Mouse (Mus musculus): Measurements from ENCODE around the gene Pigo.

Gene Pigo

GRCm38 (mm10) chr4:43037860-43038566 lies 12.4 kb upstream of the Pigo start:
- DNase-seq (ENCODE audit: low read depth, low spot score), result no peak

GRCm38 (mm10) chr4:43036356-43036755 lies 10.7 kb upstream of the Pigo start:
- DNase-seq (ENCODE audit: low read depth, low spot score), result no peak

- no peak for DNase-seq (ENCODE audit: low read depth, low spot score)
Observed at GRCm38 (mm10) chr4:43035851-43036250, 10.2 kb upstream of the Pigo start.

- DNase-seq (ENCODE audit: low read depth, low spot score), result no peak
Observed at GRCm38 (mm10) chr4:43033481-43033880, 7.9 kb upstream of the Pigo start.

- no peak for DNase-seq (ENCODE audit: low read depth, low spot score)
Observed at GRCm38 (mm10) chr4:43032501-43032900, 6.9 kb upstream of the Pigo start.

- peak; percentile 92 for DNase-seq (ENCODE audit: low read depth, low spot score)
Observed at GRCm38 (mm10) chr4:43031237-43031995, 5.8 kb upstream of the Pigo start, which contains the start of gene Stoml2. TSS of gene Stoml2 (minus strand) at chr4:43031710.

- peak; percentile 46 for DNase-seq (ENCODE audit: low read depth, low spot score)
Observed at GRCm38 (mm10) chr4:43030780-43031230, 5.2 kb upstream of the Pigo start.

GRCm38 (mm10) chr4:43030352-43030751 lies 4.7 kb upstream of the Pigo start:
- DNase-seq (ENCODE audit: low read depth, low spot score), result no peak

- DNase-seq (ENCODE audit: low read depth, low spot score), result no peak
Observed at GRCm38 (mm10) chr4:43029749-43030148, 4.1 kb upstream of the Pigo start.

- DNase-seq (ENCODE audit: low read depth, low spot score), result no peak
Observed at GRCm38 (mm10) chr4:43029121-43029520, 3.5 kb upstream of the Pigo start.

- no peak for DNase-seq (ENCODE audit: low read depth, low spot score)
Observed at GRCm38 (mm10) chr4:43024673-43025072, 946 bp downstream of the Pigo start.

- no peak for DNase-seq (ENCODE audit: low read depth, low spot score)
Observed at GRCm38 (mm10) chr4:43021341-43021740, 4.3 kb downstream of the Pigo start.

GRCm38 (mm10) chr4:43020876-43021275 lies 4.7 kb downstream of the Pigo start:
- no peak for DNase-seq (ENCODE audit: low read depth, low spot score)

GRCm38 (mm10) chr4:43019641-43020465 lies 5.8 kb downstream of the Pigo start:
- no peak for DNase-seq (ENCODE audit: low read depth, low spot score)

GRCm38 (mm10) chr4:43019176-43019575 lies 6.4 kb downstream of the Pigo start:
- no peak for DNase-seq (ENCODE audit: low read depth, low spot score)

- DNase-seq (ENCODE audit: low read depth, low spot score), result no peak
Observed at GRCm38 (mm10) chr4:43018156-43018555, 7.5 kb downstream of the Pigo start.

GRCm38 (mm10) chr4:43012091-43012490 lies 13.5 kb downstream of the Pigo start:
- DNase-seq (ENCODE audit: low read depth, low spot score), result no peak

GRCm38 (mm10) chr4:43010161-43011038 lies 15.2 kb downstream of the Pigo start, which contains the start of gene Fancg:
TSS of gene Fancg (minus strand) at chr4:43010506.
- DNase-seq (ENCODE audit: low read depth, low spot score), result peak; percentile 78

- peak; percentile 80 for DNase-seq (ENCODE audit: low read depth, low spot score)
Observed at GRCm38 (mm10) chr4:43005765-43006164, 19.9 kb downstream of the Pigo start.

GRCm38 (mm10) chr4:43004951-43005350 lies 20.7 kb downstream of the Pigo start:
- no peak for DNase-seq (ENCODE audit: low read depth, low spot score)

Data from CD4-positive, CD25-positive, alpha-beta regulatory T cell, adult 2 months (primary cell).